Mouse (Mus musculus) C3H10T1/2 (cell line): Measurements from ENCODE around the gene Jmjd6. TPM values are rescaled to one million over a fixed set of nuclear protein-coding genes. Genes with fewer than 3 reads are reported as not detected.

ENCODE experiments used
- polyA plus RNA-seq, 2 experiments: library from polyadenylated mRNA; unstranded; fragments of >200 nt; fragmentation: generic; extraction: Trizol; gene quantifications; one replicate each; pipeline ENCODE4 v1.2.1; 2012; ENCODE audit warnings: missing spikeins in 2 of 2

Jmjd6 gene
- polyA plus RNA-seq: 10 to 100 TPM; 51.3 to 52.1 TPM

DNA sequence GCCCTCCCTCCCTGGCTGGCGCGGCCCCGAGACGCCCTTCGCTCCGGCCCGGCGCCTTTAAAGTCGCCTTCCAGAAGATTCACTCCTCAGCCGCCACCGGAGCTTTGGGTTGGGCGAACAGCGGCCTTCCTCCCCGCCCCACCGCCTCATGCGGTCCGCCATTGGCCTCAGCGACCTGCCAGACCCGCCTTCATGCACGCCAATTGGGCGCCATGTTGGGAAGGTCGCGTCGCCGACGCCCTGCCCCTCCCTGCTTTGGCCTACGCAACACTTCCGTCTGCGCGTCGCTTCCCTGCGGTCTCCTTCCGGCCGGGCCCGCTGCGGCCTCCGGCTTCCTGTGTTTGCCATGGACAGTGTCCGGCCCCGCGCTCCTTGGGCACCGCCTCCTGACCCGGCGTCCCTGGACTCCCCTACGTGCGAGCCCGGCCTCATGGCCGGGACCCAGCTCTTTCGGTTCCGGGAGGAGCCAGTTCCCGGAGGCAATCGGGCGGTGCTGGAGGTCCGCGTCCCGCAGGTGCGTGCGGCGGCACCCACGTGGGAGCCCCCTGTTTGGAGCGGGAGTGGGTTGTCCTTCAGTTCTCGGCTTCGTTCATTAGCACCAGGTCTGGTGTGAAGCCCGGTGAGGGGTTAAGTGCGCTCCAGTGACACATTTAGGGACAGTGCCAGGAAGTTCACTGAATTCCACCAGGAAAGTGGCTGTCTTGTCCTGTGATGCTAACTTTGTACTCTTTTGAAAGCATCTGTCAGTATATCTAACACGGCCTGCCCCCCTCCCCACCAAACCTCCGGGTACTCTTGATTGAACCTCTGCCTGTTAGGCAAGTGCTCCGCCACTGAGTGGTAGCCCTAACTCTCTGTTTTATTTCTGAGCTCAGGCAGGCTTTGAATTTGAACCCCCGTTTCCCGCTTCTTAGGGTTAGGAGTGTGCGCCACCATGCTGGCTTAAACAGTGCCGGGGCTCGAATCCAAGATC lies at the start of gene Jmjd6, which contains the start of gene Mettl23:
TSS of gene Jmjd6 (minus strand) at position 189 of the 973 bp plus-strand sequence.
TSS of gene Mettl23 (plus strand) at position 18 of the 973 bp plus-strand sequence.

DNA sequence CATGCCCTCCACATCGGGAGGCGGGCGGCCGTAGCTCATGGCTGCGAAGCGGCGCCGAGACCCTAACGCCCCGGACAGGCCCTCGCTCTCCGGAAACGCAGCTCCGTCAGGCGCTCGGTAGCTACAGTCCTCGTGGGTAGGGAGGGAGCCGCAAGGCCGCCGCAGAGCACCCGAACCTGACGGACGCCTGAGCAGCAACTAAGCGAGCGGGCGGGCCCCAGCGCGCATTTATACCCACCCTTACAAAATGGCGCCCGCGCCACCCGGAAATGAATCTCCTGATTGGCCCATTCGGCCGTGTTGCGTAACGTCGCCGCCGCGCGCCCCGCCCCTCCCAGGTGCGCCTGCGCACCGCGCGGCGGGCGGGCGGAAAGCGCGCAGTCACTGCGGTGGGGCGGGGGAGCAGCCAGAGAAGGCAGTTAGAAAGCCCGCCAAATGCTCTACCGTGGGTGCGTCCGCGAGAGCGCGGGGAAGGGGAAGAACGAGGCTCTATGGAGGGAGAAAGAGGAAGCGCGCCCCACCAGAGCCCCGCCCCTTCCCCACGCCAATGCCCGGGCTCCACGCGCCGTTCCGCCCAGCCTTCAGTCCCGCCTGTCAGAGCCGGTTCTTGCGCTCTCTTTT lies 9.8 kb upstream of the Jmjd6 start, which contains the start of gene Srsf2:
TSS of gene Srsf2 (minus strand) at position 204 of the 621 bp plus-strand sequence.

DNA sequence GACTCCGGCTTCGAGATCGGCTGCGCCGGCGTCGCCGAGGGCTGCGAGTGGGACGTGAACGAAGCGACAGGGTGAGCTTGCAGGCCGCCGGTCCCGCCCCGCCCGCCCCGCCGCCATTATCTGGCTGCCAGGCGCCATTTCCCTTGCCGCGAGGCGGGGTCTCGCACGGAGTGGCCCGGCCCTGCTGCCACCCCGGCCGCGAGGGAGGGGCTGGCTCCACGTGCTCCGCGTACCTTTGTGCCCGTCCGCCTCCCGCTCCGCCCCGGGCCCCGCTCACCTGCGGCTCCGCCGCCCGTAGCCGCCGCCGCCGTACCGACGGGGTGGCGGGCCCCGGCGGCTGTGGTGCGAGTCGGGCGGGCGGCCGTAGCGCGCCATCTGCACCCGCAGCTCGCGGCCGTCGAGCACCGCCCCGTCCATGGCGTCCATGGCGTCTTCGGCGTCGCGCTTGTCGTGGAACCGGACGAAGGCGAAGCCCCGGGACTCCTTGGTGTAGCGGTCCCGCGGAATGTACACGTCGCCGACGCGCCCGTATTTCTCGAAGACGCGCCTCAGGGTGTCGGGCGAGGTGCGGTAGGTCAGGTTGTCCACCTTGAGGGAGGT lies 9.1 kb upstream of the Jmjd6 start, which contains the start of gene Mfsd11:
TSS of gene Mfsd11 (plus strand) at position 150 of the 600 bp plus-strand sequence.

DNA sequence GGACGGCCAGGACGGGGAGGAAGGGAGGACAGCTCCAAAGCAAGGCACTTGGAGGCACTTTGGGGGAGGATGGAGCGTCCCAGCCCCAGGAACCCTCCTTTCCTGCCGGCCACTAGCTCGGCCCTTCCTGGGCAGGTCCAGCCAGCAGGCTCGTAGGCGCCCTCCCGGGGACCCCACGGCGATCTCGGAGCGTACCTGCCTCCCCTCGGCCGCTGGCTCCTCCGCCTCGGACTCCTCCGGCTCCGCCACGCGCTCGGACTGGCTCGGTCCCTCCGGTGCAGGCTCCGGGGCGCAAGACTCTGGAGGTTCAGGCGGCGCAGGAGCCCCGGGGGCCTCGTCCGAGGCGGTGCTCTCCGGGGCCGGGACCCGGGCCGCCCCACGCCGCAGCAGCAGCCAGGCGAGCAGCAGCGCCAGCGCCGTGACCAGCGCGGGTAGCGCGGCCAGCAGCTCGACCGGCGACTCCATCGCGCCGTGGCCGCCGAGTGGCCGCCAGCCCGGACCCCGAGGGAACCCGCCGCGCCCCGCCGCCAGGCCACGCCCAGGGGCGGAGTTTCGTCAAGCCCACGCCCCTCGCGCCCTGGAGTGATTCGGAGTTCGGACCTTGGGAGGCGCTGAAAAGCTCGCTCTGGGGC lies 15.6 kb downstream of the Jmjd6 start, which contains the start of gene Mxra7:
TSS of gene Mxra7 (minus strand) at position 513 of the 632 bp plus-strand sequence.

Other genes starting within 250 kb of the Jmjd6 start
- gene Rhbdf2, start 216.4 kb downstream of the Jmjd6 start, polyA plus RNA-seq: under 1 TPM in 1 of 2 experiments, not detected in 1; 0.01 TPM
- 1 to 10 TPM; 1.0 to 5.5 TPM for gene Prcd, start 189.9 kb downstream of the Jmjd6 start, polyA plus RNA-seq
- gene Cygb, start 189.1 kb downstream of the Jmjd6 start, polyA plus RNA-seq: under 1 TPM; 0.05 to 0.48 TPM
- not detected for gene St6galnac1, start 67.9 kb downstream of the Jmjd6 start, polyA plus RNA-seq
- 100 to 1,000 TPM in 1 of 2 experiments, 10 to 100 TPM in 1; 58.8 to 129 TPM for gene Mxra7, start 15.4 kb downstream of the Jmjd6 start, polyA plus RNA-seq
- gene Mettl23, start 171 bp downstream of the Jmjd6 start, polyA plus RNA-seq: 10 to 100 TPM; 25.9 to 56.2 TPM
- 10 to 100 TPM; 18.8 to 39.9 TPM for gene Mfsd11, start 9.0 kb upstream of the Jmjd6 start, polyA plus RNA-seq
- gene Srsf2, start 9.6 kb upstream of the Jmjd6 start, polyA plus RNA-seq: 100 to 1,000 TPM; 133 to 151 TPM
- gene Mgat5b, start 75.4 kb upstream of the Jmjd6 start, polyA plus RNA-seq: not detected